Mouse (Mus musculus) cerebellum, adult 2 months (tissue): ENCODE results near the gene Il23r. TPM values are rescaled to one million over a fixed set of nuclear protein-coding genes. Genes with fewer than 3 reads are reported as not detected.

ENCODE experiments used
- DNase-seq, 2 experiments: peaks; one replicate each; pipeline ENCODE4 v3.0.0; 2021
- H3K27ac ChIP-seq: fragments of 200-500 bp; 2 replicates; pipeline ENCODE4 v1.5.1; 2012; ENCODE audit warnings: low read length, control low read depth, inconsistent platforms; ENCODE audit not compliant: insufficient read depth
- H3K27me3 ChIP-seq: fragments of 200-500 bp; 2 replicates; pipeline ENCODE4 v1.6.1; 2012; ENCODE audit warnings: inconsistent platforms, mild to moderate bottlenecking, low read length, moderate library complexity; ENCODE audit not compliant: control insufficient read depth, insufficient read depth
- H3K4me1 ChIP-seq: fragments of 200-500 bp; 2 replicates; pipeline ENCODE4 v1.6.1; 2011; ENCODE audit warnings: low read length; ENCODE audit not compliant: control insufficient read depth, insufficient read depth
- H3K4me3 ChIP-seq: fragments of 200-500 bp; replicated peaks from 2 replicates; pipeline ENCODE3; 2011; ENCODE audit warnings: mild to moderate bottlenecking, low read depth, low read length, control low read depth; ENCODE audit not compliant: insufficient read depth
- CTCF ChIP-seq: fragments of 200-500 bp; IDR thresholded peaks from 2 replicates; pipeline ENCODE4 v1.5.1; 2011; ENCODE audit warnings: low read depth, mild to moderate bottlenecking, control low read depth, low read length, moderate library complexity, borderline replicate concordance; ENCODE audit not compliant: insufficient read depth
- POLR2A ChIP-seq: fragments of 200-500 bp; IDR thresholded peaks from 2 replicates; pipeline ENCODE4 v1.6.1; 2011; ENCODE audit warnings: low read length, control low read depth, borderline replicate concordance; ENCODE audit not compliant: insufficient read depth
- WGBS: fragments of 180-500 bp; shearing (Covaris S2); methylation state at CpG from one replicate; pipeline ENCODE4 v1.1.7; 2018; 5-methylcytosine and 5-hydroxymethylcytosine counted together
- polyA plus RNA-seq: library from polyadenylated mRNA; depleted of rRNA; stranded (reverse); fragments of >200 nt; gene quantifications from 2 replicates; pipeline ENCODE4 v1.2.3, GENCODE M21; 2012; rRNA removed

The Il23r gene
- polyA plus RNA-seq, result 0.03 and 0.08 TPM in 2 replicates

- Histone ChIP-seq H3K27me3 (no peaks in the 10 kb centered on the region), H3K27ac (no peak within 1 kb of the TSS), H3K4me1 (no peaks in the 10 kb centered on the region), H3K4me3 (no peak within 1 kb of the TSS)
- DNase-seq, result no peak
- WGBS, result 75% methylated on average over 2 of the region's 2 CpGs
- TF ChIP-seq POLR2A, result no peak
- no peak for TF ChIP-seq CTCF
Observed at GRCm38 (mm10) chr6:67491755-67492154, at the start of gene Il23r. Gene Il23r, minus strand, starts transcription at chr6:67491855.

DNA sequence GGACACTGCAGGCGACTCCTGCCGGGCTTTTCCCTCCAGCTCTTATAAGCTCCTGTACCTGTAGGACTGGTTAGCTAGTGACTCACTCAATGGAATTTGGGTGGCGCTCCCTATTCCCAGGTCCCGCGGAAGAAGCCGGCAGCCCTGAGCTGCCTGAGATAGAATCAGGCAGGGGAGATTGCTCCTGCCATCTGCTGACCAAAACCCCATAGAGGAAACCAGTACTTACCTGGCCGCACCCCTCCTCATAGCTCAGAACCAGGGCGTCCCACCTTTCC, 44.1 kb upstream of the Il23r start, which contains the start of gene Tacstd2:
TSS of gene Tacstd2 (minus strand) at position 20 of the 278 bp plus-strand sequence.
- no peak within 1 kb of the TSS for H3K27ac ChIP-seq
- TF ChIP-seq CTCF, result no peak
- TF ChIP-seq POLR2A, result no peak
- no peak within 1 kb of the TSS for H3K4me3 ChIP-seq
- DNase-seq, result no peak
- no peaks in the 10 kb centered on the region; the same call in 1 of the 2 replicates for H3K27me3 ChIP-seq
- H3K4me1 ChIP-seq, result no peaks in the 10 kb centered on the region
- WGBS, result 9% methylated on average over 8 of the region's 8 CpGs

GRCm38 (mm10) chr6:67535005-67535776, 43.5 kb upstream of the Il23r start:
- no peak for DNase-seq
- no peak overlapping the region for H3K4me3 ChIP-seq
- H3K27me3 ChIP-seq, result no peaks in the 10 kb centered on the region; the same call in 1 of the 2 replicates

GRCm38 (mm10) chr6:67534191-67535004, 42.7 kb upstream of the Il23r start:
- TF ChIP-seq POLR2A (no peak), CTCF (no peak)
- no peak for DNase-seq
- H3K27me3 ChIP-seq, result no peaks in the 10 kb centered on the region; the same call in 1 of the 2 replicates
- H3K27ac ChIP-seq, result no peak overlapping the region
- H3K4me3 ChIP-seq, result no peak overlapping the region
- no peaks in the 10 kb centered on the region for H3K4me1 ChIP-seq
- WGBS, result 11% methylated on average over 31 of the region's 31 CpGs

More at GRCm38 (mm10) chr6:67535005-67535776, 43.5 kb upstream of the Il23r start:
- Histone ChIP-seq H3K27ac (no peak overlapping the region), H3K4me1 (no peaks in the 10 kb centered on the region)
- TF ChIP-seq CTCF (no peak), POLR2A (no peak)
- 1% methylated on average over 62 of the region's 62 CpGs for WGBS

DNA sequence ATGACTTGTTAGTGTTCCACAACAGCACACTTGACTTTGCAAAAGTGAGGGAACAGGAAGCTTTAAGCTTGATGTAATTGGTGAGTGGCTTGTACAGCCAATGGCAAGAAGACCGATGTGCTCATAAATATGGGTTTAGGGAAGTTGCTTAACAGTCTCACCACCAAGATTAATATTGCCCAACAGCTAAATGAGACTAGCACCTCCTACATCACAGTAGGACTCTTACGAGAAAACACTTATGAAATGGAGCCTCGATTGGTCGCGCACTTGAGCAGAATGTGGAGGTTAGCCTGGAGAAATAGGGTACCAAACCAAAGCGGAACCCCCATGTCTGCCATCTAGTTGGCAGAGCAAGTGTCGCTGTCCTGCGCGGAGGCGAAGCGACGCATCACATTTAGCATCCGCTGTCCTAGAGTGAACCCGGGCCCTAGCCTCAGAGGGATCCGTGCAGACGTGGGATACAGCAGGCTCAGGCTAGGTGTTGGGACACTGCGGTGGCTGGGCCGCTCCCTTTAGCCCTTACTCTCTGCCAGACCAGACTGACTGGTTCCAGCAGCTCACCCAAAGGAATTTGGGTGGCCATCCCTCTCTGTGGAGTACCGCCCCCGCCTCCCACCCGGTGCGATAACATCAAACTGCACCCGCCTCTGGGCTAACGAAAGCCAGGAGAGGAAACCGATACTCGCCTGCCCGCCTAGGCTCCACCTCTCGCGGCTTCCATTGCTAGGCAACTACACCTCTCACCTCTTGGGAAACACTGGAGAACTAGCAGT, 41.2 kb upstream of the Il23r start:
- TF ChIP-seq CTCF, result no peak
- no peak for TF ChIP-seq POLR2A
- no peak for DNase-seq
- H3K4me3 ChIP-seq, result no peak overlapping the region
- no peaks in the 10 kb centered on the region; the same call in 1 of the 2 replicates for H3K27me3 ChIP-seq
- WGBS, result 10% methylated on average over 29 of the region's 29 CpGs
- no peaks in the 10 kb centered on the region for H3K4me1 ChIP-seq
- H3K27ac ChIP-seq, result no peak overlapping the region

GRCm38 (mm10) chr6:67531822-67532162, 40.1 kb upstream of the Il23r start:
- TF ChIP-seq CTCF (no peak), POLR2A (no peak)
- Histone ChIP-seq H3K4me3 (no peak overlapping the region), H3K4me1 (no peaks in the 10 kb centered on the region), H3K27ac (no peak overlapping the region), H3K27me3 (no peaks in the 10 kb centered on the region; the same call in 1 of the 2 replicates)
- 65% methylated on average over 7 of the region's 7 CpGs for WGBS
- no peak for DNase-seq

DNA sequence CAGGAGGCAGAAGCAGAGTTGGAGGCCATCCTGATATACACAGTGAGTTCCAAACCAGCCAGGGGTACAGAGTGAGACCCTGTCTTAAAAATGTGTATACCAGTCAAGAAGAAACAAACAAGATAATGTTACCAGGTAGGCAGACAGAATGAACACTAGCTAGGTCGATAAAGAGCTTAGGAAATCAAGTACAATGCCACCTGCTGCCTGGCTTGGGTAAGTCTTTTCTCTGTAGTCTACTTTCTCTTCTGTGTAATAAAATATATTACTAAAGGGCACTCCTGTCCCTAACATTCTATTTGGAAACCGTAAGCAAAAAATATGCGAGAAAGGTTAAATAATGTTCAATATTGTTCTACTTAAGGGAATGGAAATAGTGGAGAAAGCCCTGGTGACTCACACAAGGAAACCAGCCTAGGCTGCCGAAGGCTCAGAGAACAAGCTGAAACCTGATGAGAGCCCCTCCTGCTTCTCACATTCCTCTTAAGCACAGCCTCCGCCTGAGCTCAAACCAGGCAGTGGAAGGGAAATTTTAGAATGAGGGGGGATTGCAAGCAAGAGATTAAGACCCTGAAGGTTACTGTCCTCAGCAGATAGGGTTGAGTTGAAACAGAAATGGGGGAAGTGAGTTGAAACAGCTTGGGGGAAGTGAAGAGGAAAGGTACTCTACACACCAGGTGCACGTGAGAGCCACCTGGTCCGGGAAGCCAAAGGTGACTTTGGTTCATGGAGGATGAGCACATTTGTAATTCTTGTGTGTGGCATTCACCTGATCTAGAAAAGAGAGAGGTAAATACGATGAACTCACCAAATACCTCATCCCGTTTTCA, 39.6 kb upstream of the Il23r start:
- no peak for DNase-seq
- H3K4me1 ChIP-seq, result no peaks in the 10 kb centered on the region
- H3K27me3 ChIP-seq, result no peaks in the 10 kb centered on the region; the same call in 1 of the 2 replicates
- TF ChIP-seq CTCF (no peak), POLR2A (no peak)
- no peak overlapping the region for H3K27ac ChIP-seq
- no peak overlapping the region for H3K4me3 ChIP-seq
- 67% methylated on average over 9 of the region's 9 CpGs for WGBS
